Mouse (Mus musculus) spleen, postnatal 4 days (tissue): ENCODE measurements at regions not wholly inside any gene's neighbourhood (a gene's known extent, or its start where the extent isn't known, plus 50 kb on each side); places are given as distances from the start of the nearest gene placed in this dataset.

Experiments
- DNase-seq, 2 experiments: peaks; one replicate each; pipeline ENCODE4 v3.0.0; 2022; ENCODE audit warnings: low spot score in 2 of 2

DNA sequence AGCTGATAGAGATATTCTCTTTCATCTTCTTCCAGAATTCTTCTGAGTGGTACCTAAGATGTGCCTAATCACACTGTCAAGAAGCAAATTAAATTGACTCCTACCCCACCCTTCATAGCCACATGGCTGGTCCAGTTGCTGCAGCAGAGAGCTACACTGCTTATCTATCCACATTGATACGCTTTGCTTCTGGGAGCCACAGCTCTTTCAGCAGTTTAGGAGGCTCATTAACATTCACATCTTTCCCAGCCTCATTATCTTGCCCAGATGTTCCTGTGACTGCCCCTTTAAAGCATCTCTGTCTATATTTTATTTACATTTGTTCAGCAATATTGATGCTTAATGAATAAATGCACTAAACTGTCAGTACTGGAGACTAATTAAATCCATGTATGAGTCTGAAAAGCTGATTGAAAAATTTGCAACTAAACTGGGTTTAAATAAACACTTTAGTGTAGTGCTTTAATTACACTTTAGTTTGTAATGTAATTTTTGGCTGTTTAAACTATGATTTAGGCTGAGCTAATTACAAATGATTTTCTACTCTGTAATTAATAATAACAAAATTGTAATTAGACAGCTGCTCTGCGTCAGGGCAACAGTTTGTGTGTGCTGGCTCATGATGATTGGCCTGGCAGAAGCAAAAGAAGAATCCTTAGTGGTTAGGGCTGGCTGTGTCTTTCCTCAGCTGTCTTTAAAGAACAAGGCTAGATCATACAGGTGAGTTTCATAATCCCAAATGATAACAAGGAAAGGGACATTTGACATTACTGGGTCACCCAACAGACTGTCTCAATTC lies 632.5 kb upstream of the Tle4 start:
- no peak for DNase-seq

DNA sequence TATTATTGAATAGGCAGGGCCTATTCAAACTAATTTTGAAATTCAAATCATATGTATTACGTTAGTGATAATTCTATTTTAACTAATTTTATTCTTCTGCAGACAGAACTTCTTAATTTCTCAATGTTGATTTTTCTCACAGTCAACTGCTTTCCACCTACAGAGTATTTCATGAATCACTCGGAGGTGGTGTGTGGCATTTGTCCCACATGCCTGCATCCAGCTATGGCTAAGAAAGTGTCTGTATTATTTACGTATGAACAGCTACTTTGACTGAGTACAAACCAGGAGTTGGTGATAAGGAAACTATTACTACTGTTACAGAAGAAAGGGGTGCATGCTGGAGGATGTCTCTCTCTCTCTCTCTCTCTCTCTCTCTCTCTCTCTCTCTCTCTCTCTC lies 619.5 kb upstream of the Tle4 start:
- DNase-seq, result no peak

DNA sequence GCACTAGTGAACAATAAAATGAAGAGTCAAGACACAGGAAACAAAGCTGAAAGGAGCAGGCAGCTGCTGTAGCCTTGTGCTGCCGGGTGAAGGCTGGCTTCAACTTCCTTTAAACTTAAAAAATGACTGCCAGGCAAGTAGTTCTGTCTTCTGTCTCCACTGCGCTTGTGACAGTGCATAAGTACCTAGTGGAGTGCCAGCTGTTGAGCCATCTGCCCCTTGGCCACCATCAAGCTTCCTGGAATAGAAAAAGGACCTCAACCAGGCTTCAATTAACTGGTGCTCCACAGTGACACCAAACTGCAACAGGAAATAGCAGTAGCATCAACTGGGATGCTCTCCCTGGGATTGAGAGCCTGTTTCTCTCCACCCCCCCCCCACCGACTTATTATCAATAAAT lies 616.8 kb upstream of the Tle4 start:
- DNase-seq, result no peak

DNA sequence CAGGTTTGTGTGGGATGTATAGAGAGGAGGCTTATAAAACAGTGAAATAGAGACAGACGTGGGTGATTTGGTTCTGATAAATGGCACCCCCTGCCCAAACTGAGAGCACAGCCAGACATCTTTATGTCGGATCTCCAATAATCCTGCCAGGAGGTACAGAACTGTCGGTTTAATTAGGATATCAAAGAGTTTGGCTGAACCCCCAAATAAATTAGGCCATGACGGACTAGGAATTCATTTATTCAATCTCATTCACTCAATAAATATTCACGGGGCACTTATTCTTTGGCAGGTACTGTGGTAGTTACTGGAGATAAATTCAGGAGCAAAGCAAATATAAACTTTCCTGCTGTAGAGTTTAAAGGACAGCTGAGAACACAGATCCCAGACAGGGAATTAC lies 615.0 kb upstream of the Tle4 start:
- no peak for DNase-seq

DNA sequence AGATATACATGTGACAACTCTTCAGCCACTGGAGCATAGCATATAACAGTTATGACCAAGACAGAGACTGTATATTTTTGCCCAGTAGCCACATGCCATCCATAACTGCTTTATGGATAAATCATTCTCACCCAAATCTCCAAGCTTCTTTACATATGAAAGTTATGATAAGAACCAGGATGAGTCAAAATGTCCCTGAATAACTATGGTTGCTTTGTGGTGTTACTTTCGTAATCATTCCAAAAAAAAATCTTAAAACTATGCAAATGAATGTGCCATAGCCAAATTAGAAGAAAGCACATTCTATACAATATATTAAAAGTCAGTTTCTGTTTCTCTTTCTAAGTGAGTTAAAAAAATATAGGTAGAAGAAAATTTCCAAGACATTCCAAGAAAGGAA lies 605.2 kb upstream of the Tle4 start:
- DNase-seq, result no peak

DNA sequence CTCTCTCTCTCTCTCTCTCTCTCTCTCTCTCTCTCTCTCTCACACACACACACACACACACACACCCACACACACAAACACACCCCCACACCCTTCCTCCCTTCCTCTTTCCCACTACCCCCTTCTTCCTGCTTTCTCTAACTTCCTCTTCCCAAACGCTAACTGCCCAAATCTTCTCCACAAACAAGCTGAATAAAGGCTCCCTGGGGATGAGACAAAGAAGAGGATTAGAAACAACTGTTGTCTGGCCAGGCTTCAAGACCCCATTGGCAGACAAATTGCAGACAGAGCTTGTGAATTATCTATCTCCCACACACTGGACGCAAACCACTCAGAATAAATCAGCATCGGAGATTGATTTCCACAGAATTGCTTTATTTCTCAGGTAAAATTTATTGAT lies 603.4 kb upstream of the Tle4 start:
- no peak for DNase-seq

DNA sequence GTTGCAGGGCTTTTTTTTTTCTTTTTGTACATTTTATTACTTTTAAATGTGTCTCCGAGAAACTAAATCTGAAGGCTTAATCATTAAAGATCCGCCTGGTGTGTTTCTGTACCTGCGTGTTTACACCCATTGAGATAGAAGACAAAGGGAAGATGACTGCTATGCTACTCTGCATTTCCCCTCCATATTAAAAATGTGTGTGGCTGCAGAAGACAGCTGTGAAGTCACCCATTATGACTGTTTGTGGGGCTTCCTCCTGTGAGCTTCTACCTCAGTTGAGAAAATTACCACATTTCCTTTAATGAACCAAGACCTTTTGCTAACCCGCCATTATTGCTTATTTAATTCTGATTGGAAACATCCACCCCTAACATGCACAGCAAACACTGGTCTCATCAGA lies 602.9 kb upstream of the Tle4 start:
- no peak for DNase-seq

DNA sequence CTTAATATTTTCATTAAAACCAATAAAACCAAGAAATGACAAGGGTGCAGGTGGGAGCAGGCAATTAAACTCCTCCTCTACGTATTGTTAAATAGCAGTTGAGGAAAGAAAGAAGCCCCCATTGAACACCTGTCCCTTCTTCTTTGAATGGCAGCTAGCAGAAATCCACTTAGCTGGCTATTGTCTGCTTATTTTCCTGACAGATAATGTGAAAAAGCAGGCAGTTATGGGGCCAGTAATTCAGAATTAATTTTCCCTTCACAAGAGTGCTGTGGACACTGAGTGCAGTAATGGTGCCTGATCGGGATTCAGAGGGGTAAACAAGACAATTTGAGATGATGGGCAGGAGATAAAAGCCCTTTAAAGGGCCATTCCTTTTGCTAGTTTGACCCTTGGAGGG lies 602.5 kb upstream of the Tle4 start:
- DNase-seq, result no peak

DNA sequence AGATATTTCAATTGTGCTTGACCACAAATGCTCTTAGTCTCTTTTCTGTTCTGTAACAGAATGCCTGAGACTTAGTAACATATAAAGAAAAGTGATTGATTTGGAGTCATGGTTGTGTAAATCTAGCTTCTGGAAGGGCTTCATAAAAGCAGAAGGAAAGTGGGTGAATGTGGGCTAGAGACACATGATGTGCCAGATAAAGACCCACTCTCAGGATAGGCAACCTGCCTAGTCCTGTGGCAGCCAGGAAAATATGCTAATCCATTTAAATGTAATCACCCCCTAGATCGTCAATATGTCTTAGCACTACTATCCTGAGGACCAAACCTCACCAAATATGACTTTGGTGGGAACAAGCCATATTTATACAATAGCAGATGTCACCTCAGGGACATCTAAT lies 601.8 kb upstream of the Tle4 start:
- DNase-seq, result no peak

DNA sequence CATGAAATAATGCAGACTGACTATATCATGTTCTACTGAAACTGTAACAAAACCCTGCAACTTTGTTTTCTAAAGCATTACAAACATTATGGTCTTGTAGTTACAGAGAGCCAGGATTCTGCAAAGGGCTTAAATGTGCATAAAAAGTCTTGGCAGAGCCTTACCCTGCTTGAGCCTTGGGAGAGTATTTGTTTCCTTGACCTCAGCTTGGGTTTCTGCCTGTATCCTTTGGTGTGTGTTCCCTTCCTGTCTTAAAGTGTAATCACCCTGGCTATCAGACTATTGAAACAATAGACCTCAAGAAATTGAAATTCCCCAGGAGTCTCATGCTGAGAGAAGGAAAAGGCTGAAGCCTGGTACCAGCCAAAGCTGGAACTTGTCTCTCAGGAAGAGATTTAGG lies 577.4 kb upstream of the Tle4 start:
- DNase-seq, result no peak

DNA sequence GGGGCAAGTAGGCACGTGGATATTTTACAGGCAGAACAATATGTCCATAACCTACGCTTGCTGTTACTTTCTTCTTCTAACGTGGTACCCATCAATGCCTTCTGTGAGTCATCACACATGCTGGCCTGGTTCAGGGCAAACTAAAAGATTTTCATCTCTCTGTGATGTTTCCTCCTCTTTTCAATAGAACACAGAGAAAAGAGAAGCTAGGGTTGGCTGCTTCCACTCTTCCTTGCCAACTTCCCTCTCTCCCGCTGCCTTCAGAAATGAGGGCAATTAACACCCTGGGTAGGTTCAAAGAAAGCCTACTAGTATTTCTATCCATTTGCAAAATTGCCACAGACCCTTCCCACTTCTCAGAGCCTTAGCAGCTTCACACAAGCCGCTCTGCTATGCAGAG lies 575.5 kb upstream of the Tle4 start:
- DNase-seq, result no peak

DNA sequence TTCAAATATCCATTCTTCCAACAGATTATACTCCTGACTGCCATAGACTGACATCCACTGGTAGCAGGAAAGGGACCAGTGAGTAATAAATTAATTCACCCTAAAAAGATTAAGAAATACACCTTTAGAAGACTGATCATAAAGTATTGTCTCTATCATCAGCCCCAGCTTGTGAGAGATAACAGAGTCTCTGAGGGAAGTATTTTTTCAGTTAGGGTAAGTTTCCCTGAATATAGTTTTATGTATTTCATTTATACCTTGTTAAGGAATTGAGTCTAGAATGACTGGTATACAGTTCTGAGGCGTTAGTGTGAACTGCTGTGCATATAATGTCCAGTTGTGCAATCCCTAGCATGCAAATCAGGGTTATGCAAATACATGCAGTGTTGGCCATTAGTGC lies 569.3 kb upstream of the Tle4 start:
- no peak for DNase-seq

DNA sequence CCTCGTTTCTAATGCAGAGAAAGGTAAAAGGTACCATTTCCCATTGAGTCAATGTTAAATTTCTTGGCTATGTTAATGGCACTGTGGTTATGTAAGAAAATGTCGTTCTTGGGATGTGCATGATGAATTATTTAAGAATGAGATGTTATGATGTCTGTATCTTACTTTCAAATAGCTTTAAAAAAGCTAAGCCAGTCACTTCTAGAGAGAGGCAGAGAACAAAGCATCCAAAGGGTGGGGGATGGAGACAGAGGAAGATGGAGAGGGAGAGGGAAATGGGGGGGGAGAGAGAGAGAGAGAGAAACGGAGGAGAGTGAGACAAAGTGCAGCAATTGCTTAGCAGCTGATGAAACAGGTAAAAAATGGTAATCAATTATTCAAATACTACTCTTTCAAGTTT lies 562.8 kb upstream of the Tle4 start:
- DNase-seq, result no peak

DNA sequence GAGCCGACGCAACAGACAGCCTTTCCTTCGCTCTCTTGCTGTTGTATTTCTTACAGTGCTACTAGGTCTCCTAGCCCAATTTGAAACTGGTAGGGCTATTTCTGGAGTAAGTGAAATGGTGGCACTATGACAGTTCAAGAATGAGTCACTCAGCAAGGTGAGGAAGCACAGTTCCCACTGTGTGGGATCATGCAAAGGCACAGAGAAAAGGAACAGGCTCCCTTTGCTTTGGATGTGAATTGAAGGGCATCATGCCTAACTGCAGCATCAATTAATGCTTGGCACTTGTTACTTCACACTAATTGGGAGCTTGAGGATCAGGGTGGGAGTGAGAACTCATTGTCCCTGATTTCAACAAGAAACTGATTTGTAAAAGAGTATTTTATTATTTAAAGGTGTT lies 560.8 kb upstream of the Tle4 start:
- no peak for DNase-seq

DNA sequence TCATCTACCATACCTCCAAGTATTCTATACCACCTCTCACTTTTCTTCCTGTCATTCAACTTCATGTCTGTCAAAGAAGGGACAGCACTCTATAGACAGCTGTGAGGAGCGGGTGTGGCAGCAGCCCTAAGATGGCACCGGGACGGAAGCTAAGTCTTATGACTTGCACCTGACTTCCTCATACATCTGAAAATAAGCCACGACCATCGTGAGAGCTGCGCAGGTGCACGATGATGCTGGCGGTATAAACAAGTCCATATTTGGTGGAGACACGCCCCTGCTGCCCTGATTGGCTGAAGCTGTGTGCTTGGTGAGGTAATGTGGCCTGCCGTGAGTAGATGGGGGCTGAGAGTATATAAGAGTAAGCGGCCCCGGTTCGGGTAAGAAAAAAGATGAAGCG lies 560.3 kb upstream of the Tle4 start:
- no peak for DNase-seq

DNA sequence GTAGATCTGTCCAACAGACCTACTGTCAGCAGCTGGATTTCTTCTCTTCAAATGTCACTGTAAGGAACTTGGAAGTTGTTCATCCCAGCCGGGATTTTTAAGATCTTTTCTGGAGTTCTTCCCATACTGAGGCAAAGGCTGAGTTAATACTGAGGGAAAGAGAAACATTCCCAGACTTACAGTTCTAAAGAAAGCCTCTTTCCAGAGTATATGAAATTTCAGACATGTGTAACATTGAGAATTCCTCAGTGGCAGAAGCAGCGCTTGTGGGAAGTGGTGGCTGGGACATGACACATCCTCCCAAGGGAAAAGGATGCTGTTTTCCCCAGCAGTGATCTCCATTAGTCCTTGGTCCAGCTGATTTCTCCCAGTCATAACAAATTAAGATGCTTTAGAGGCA lies 556.8 kb upstream of the Tle4 start:
- DNase-seq, result no peak

DNA sequence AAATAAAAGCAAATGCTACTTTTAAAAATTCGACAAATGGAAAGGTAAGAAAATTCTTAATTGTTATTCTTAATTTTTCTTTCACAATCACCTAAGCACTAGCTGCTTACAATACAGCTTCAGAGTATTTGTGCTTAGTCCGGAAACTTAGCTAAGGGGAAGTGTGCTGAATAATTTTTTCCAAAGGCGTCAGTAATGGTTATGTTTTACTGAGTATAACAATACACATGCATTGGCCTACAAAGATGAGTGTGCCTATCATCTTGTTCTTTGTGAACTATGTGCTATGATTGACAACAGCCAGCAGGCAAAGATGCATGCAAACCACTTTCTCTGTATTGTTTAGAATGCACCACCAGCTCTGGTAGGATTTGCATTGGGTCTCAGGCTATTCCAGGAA lies 548.5 kb upstream of the Tle4 start:
- DNase-seq, result no peak

DNA sequence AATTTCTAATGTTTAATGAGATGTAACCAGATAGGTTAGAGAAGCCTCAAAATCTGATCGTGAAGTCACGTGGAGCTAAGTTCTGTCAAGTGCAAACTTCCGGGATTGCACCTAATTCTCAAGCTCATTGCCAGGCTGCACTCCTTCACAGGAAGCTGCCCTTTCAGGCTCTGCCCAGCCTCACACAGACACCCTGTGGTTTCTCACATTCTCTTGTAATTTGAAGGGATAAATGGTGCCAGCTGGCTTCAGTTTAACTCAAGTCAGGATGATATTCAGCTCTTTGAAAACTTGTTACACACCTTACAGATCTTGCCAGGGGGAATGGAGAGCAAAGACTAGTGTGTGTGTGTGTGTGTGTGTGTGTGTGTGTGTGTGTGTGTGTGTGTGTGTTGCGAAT lies 529.3 kb upstream of the Tle4 start:
- DNase-seq, result no peak

DNA sequence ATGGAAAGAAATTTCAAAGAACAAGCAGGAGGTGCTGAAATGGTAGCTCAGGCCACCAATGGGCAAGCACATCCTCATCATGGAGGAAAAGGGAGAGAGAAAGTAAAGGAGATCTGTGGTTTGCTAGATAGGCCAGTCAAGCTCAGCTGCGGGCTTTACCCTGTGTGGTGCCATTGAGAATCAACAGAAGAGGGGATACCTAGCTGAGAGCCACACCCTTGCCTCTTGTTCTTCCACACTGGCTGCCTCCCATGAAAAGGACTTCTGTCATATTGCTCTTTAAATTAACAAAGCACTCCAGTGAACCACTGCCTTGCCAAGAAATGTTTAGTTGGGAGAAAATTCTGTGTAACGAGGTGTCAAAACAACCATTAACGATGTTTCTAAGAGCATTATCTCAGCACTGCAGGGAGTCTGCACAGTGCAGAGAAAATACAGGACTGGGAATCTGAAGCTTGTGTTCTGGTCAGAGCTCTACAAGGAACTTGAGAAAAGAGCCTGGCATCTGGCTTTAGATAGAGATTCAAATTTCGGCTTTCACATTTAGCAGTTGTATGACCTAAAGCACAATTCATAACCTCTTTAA lies 510.7 kb upstream of the Tle4 start:
- DNase-seq, result no peak

DNA sequence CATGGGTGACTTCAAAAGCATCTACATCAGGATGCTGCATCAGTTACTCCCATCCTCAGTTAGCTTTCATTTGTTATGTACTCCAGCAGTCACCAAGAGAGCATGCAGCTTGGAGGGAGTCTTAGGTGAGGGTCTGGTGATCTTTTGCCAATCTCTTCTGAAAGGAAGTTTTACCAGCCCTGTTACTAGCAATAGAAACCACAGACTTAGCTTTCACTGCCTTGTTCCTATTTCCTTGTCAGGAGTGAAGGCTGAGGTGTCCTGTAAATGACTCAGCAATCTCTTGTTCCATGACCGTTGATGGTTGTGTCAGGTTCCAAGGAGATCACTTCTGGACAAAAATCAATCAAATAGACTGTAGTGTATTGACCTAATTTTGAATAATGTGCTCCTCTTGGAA lies 497.2 kb upstream of the Tle4 start:
- no peak for DNase-seq

DNA sequence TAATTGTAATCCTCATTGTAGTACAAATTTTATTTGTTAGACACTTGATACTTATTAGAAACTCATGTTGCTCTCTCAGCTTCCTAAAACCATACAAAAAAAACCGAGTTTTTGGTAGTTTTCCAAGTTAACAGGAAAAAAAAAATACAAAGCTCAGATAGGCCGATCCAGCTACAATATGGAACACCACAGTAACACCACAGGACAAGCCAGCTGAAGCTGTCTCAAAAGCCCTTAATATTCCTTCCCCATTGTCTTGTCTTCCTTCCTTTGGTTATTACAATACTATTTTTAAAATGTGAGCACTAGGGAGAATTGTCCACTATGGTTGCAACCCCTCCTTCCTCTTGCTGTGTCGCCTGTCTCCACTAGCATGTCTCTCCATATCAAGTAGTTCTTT lies 495.7 kb upstream of the Tle4 start:
- no peak for DNase-seq

DNA sequence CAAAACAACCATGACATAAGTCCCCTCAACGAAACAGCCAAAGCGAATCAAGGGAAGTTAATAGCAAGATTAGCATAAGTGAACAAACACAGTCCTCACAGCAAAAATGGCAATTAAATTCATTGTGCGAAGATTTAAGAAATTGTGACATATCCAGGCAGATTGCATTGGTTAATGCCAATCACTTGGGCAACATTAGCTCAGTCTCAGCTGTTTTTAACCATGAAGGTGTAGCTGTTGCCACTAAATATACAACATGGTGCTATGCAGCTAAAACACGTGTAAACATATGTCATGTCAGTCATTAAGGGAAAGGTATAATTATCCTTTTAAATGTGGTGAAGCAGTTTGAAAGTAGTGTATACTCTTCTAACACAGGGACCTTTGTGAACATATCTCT lies 482.8 kb upstream of the Tle4 start:
- DNase-seq, result no peak

DNA sequence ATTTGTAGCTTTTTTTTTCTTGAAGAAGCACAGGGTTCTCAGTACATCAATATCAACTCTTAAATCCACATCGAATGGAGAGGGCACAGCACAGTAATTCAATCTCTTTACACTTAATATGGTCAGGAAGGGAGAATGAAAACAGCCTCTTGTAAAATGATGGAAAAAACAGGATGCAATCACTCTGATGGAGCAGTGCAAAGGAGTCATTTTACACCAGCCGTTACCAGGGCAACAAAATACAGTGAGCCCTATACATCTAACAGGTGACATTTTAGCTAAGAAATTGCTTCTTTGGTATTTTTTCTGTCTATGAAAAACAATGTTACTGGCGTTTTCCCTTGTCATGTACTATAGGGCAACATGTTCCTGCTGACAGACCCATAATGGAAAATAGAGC lies 459.9 kb upstream of the Tle4 start:
- DNase-seq, result no peak

DNA sequence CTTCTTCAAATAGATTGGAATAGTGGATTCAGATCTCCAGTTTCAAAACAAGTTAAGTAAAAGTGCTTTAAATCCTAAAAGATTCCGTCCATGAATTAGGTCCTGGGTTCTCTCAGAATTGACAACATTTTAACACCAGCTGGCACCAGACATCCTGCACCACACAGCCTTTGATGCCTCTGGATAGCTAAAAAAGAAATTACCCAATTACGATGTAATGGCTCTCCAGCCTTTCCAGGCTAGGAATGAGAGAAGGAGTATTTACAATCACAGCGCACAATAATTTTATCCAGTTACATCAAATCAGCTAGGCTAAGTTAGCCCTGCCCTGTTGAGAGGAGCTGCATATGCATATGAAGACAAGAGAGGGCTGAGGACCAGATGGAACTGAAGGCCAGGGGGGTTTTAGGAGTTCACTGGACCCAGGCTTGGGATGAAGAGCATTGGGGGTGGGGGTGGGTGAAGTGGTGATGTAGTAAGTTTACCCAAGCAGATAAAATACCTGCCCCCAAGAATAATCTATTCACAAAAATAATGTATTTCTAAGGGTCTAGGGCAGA lies 455.8 kb upstream of the Tle4 start:
- DNase-seq, result no peak
